Mouse (Mus musculus) adrenal gland, adult 18-20 months (tissue): ENCODE results near the gene Gm572. TPM values are rescaled to one million over a fixed set of nuclear protein-coding genes. Genes with fewer than 3 reads are reported as not detected.

ENCODE experiments used
- DNase-seq, 2 experiments: peaks; one replicate each; pipeline ENCODE4 v3.0.0; 2021 to 2022; ENCODE audit warnings: low spot score in 2 of 2
- total RNA-seq, 2 experiments: library from RNA; stranded (reverse); gene quantifications; 1 replicate in 1 of 2; 2 replicates in 1 of 2; pipeline ENCODE4 v1.2.3; 2021

Gm572 gene
- total RNA-seq, 2 experiments from 2014 or later, result not detected

GRCm38 (mm10) chr4:148625010-148625409 lies 18.1 kb upstream of the Gm572 start:
- no peak for DNase-seq

GRCm38 (mm10) chr4:148625756-148626622 lies 17.1 kb upstream of the Gm572 start:
- DNase-seq, result no peak

- DNase-seq, result peak; percentile 96 to 97
Measured at GRCm38 (mm10) chr4:148626623-148627185, 16.4 kb upstream of the Gm572 start, which contains the start of gene Tardbp. Tardbp (minus strand) TSS chr4:148627019.

- no peak for DNase-seq
Measured at GRCm38 (mm10) chr4:148627246-148627645, 15.9 kb upstream of the Gm572 start.

- DNase-seq, result no peak
Measured at GRCm38 (mm10) chr4:148632013-148632692, 11.0 kb upstream of the Gm572 start.

GRCm38 (mm10) chr4:148633395-148634061 lies 9.6 kb upstream of the Gm572 start:
- DNase-seq, result no peak

- DNase-seq, result no peak
Measured at GRCm38 (mm10) chr4:148635309-148635708, 7.8 kb upstream of the Gm572 start.

GRCm38 (mm10) chr4:148638302-148638701 lies 4.8 kb upstream of the Gm572 start:
- DNase-seq, result no peak

- DNase-seq, result no peak
Measured at GRCm38 (mm10) chr4:148639455-148639854, 3.7 kb upstream of the Gm572 start.

GRCm38 (mm10) chr4:148641121-148641520 lies 2.0 kb upstream of the Gm572 start:
- no peak for DNase-seq

GRCm38 (mm10) chr4:148644157-148644511 lies 1.0 kb downstream of the Gm572 start:
- peak; percentile 62 to 67 for DNase-seq

- DNase-seq, result no peak
Measured at GRCm38 (mm10) chr4:148644926-148645325, 1.8 kb downstream of the Gm572 start.

GRCm38 (mm10) chr4:148646616-148647015 lies 3.5 kb downstream of the Gm572 start:
- peak in 1 of 2 experiments; percentile 29 for DNase-seq

GRCm38 (mm10) chr4:148649309-148649708 lies 6.2 kb downstream of the Gm572 start:
- DNase-seq, result no peak

GRCm38 (mm10) chr4:148651045-148651444 lies 7.9 kb downstream of the Gm572 start:
- DNase-seq, result no peak

GRCm38 (mm10) chr4:148654701-148655398 lies 11.7 kb downstream of the Gm572 start:
- peak in 1 of 2 experiments; percentile 51 for DNase-seq

GRCm38 (mm10) chr4:148656691-148657258 lies 13.7 kb downstream of the Gm572 start:
- DNase-seq, result no peak

GRCm38 (mm10) chr4:148657776-148658175 lies 14.7 kb downstream of the Gm572 start:
- no peak for DNase-seq

- no peak for DNase-seq
Measured at GRCm38 (mm10) chr4:148660174-148660573, 17.1 kb downstream of the Gm572 start.
